Mouse (Mus musculus) forebrain, embryonic 14.5 days (tissue): ENCODE measurements around the gene Snrnp35. TPM values are rescaled to one million over a fixed set of nuclear protein-coding genes. Genes with fewer than 3 reads are reported as not detected.

Experiments
- ATAC-seq: fragments of 200-750 bp; cut with Nextera tagmentation; 2 replicates; pipeline ENCODE4 v1.8.0; 2017; ENCODE audit warnings: mild to moderate bottlenecking, moderate library complexity
- DNase-seq: peaks from one replicate; pipeline ENCODE4 v3.0.0-alpha.2; 2015; ENCODE audit warnings: low spot score
- H3K27ac ChIP-seq: fragments of 300-500 bp; sonication (generic); 2 replicates; pipeline ENCODE4 v1.5.1; 2014; ENCODE audit warnings: low read depth, mild to moderate bottlenecking, control low read depth, low read length, moderate library complexity
- H3K27me3 ChIP-seq: fragments of 300-500 bp; sonication (generic); replicated peaks from 2 replicates; pipeline ENCODE4 v1.6.1; 2014; ENCODE audit warnings: low read length, control low read depth, mixed read lengths; ENCODE audit not compliant: control insufficient read depth, insufficient read depth
- H3K36me3 ChIP-seq: fragments of 300-500 bp; sonication (generic); 2 replicates; pipeline ENCODE4 v1.6.1; 2014; ENCODE audit warnings: low read length, control low read depth; ENCODE audit not compliant: control insufficient read depth, insufficient read depth
- H3K4me1 ChIP-seq: fragments of 300-500 bp; sonication (generic); 2 replicates; pipeline ENCODE4 v1.6.1; 2014; ENCODE audit warnings: antibody characterized with exemption, low read length, control low read depth; ENCODE audit not compliant: control insufficient read depth, insufficient read depth
- H3K4me2 ChIP-seq: fragments of 300-500 bp; sonication (generic); 2 replicates; pipeline ENCODE4 v1.6.1; 2014; ENCODE audit warnings: mild to moderate bottlenecking, control low read depth, low read length
- H3K4me3 ChIP-seq: fragments of 300-500 bp; sonication (generic); 2 replicates; pipeline ENCODE4 v1.5.1; 2014; ENCODE audit warnings: low read depth, low read length, control low read depth
- H3K9ac ChIP-seq: fragments of 300-500 bp; sonication (generic); 2 replicates; pipeline ENCODE4 v1.6.1; 2014; ENCODE audit warnings: mild to moderate bottlenecking, low read length, control low read depth, moderate library complexity
- H3K9me3 ChIP-seq: fragments of 300-500 bp; sonication (generic); replicated peaks from 2 replicates; pipeline ENCODE4 v1.6.1; 2016; ENCODE audit warnings: low read length, control low read depth, mixed read lengths; ENCODE audit not compliant: control insufficient read depth
- WGBS: fragments of 180-500 bp; shearing (Covaris S2); extraction: QIAGEN DNeasy Blood & Tissue Kit; methylation state at CpG from one replicate; pipeline ENCODE4 v1.1.7; 2014; 5-methylcytosine and 5-hydroxymethylcytosine counted together
- polyA plus RNA-seq: library from polyadenylated mRNA; unstranded; fragments of >200 nt; fragmentation: Nextera tagmentation; extraction: Ambion mirVana; gene quantifications from 2 replicates; pipeline ENCODE4 v1.2.1, GENCODE M21; 2014

Snrnp35 gene
- polyA plus RNA-seq, 1 experiment from 2014 or later, result 14.7 TPM

- DNase-seq (no peak), ATAC-seq (no peak)
- WGBS, result 79% methylated on average over 1 of the region's 1 CpGs
- no peaks in the 10 kb centered on the region for H3K9me3 ChIP-seq
- no peak overlapping the region for H3K27ac ChIP-seq
- H3K36me3 ChIP-seq, result no peaks in the 10 kb centered on the region
- no peak overlapping the region for H3K9ac ChIP-seq
- peaks cover 7% of the 10 kb centered on the region for H3K4me1 ChIP-seq
- no peak overlapping the region for H3K4me3 ChIP-seq
- H3K4me2 ChIP-seq, result peak overlapping the region; percentile 82
- H3K27me3 ChIP-seq, result no peaks in the 10 kb centered on the region
Observed at GRCm38 (mm10) chr5:124478873-124479204, 4.1 kb upstream of the Snrnp35 start.

- H3K36me3 ChIP-seq, result no peaks in the 10 kb centered on the region
- peaks cover 13% of the 10 kb centered on the region for H3K4me1 ChIP-seq
- no peaks in the 10 kb centered on the region for H3K27me3 ChIP-seq
- no peak overlapping the region for H3K27ac ChIP-seq
- DNase-seq (no peak), ATAC-seq (no peak)
- WGBS, result 81% methylated on average over 4 of the region's 4 CpGs
- H3K9ac ChIP-seq, result no peak overlapping the region
- H3K4me2 ChIP-seq, result no peak overlapping the region
- H3K4me3 ChIP-seq, result no peak overlapping the region
- no peaks in the 10 kb centered on the region for H3K9me3 ChIP-seq
Observed at GRCm38 (mm10) chr5:124480119-124480518, 2.8 kb upstream of the Snrnp35 start.

- DNase-seq (no peak), ATAC-seq (no peak)
- Histone ChIP-seq H3K27ac (no peak overlapping the region), H3K4me1 (peaks cover 13% of the 10 kb centered on the region), H3K27me3 (no peaks in the 10 kb centered on the region), H3K4me3 (no peak overlapping the region), H3K36me3 (no peaks in the 10 kb centered on the region), H3K9ac (no peak overlapping the region), H3K9me3 (no peaks in the 10 kb centered on the region), H3K4me2 (no peak overlapping the region)
- WGBS, result 90% methylated on average over 4 of the region's 4 CpGs
Observed at GRCm38 (mm10) chr5:124481714-124482113, 1.2 kb upstream of the Snrnp35 start.

DNA sequence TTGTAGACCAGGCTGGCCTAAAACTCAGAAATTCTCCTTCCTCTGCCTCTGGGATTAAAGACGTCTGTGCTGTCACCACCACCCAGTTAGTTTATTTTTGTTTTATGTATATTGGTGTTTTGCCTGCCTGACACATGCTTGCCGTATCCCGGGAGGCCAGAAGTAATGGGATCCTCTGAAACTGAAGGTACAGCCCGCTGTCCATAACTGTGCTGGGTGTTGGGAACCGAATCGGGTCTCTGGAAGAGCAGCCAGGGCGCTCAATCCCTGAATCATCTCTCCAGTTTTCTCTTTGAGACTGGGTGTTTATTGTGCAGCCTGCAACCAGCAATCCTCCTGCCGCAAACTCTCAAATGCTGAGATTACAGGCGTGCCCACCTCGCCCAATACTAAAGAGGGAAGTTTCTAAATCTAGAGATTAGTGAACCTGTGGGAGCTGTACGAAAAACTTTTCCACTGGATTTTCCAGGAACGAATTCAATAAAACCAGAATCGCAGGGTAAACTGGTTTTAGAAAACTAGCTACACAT lies 433 bp upstream of the Snrnp35 start:
- WGBS, result 3% methylated on average over 13 of the region's 13 CpGs
- Histone ChIP-seq H3K9ac (peak overlapping the region; percentile 77), H3K4me1 (peaks cover 13% of the 10 kb centered on the region), H3K27ac (peak overlapping the region; percentile 99), H3K36me3 (no peaks in the 10 kb centered on the region), H3K4me3 (peak overlapping the region; percentile 65), H3K27me3 (no peaks in the 10 kb centered on the region), H3K9me3 (no peaks in the 10 kb centered on the region), H3K4me2 (peak overlapping the region; percentile 73)
- no peak for ATAC-seq
- DNase-seq, result no peak

DNA sequence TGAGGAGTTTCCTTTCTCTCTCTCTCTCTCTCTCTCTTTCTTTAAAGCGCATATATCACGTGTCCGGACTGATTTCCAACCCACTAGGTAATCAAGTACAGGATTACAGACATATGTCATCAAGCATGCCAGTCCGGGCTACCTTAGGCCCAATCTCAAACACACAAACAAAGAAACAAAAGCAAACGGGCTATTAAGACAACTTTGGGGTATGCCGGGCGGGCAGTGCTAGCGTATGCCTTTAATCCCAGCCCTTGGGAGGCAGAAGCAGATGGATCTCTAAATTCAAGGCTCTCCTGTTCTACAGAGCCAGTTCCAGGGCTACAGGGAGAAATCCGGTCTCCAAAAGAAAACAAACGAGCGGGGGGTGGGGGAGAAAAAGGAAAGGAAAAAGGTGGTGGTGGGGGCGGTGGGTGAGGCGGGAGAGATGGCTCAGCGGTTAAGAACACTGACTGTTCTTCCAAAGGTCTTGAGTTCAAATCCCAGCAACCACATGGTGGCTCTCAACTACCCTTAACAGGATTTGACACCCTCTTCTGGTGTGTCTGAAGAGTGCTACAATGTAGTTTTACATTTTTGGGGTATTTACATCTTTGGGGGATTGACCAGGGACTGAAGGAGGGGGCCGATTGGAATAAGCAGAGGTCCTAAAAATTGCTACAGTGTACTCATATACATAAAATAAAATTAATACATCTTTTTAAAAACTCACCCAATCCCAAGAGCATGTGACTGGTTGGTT lies 892 bp downstream of the Snrnp35 start:
- Histone ChIP-seq H3K4me2 (peak overlapping the region; percentile 73), H3K9ac (peak overlapping the region; percentile 77), H3K9me3 (no peaks in the 10 kb centered on the region), H3K4me3 (peak overlapping the region; percentile 65), H3K4me1 (peaks cover 9% of the 10 kb centered on the region), H3K27me3 (no peaks in the 10 kb centered on the region), H3K36me3 (no peaks in the 10 kb centered on the region), H3K27ac (peak overlapping the region; percentile 99)
- ATAC-seq (peak; percentile 57), DNase-seq (no peak)
- 8% methylated on average over 15 of the region's 15 CpGs for WGBS

- Histone ChIP-seq H3K4me1 (peaks cover 9% of the 10 kb centered on the region), H3K9ac (no peak overlapping the region), H3K9me3 (no peaks in the 10 kb centered on the region), H3K27ac (no peak overlapping the region), H3K4me2 (no peak overlapping the region), H3K4me3 (no peak overlapping the region), H3K36me3 (peaks cover 9% of the 10 kb centered on the region; the same call in 1 of the 2 replicates), H3K27me3 (no peaks in the 10 kb centered on the region)
- no peak for ATAC-seq
- WGBS, result 91% methylated on average over 5 of the region's 5 CpGs
- DNase-seq, result no peak
Observed at GRCm38 (mm10) chr5:124485654-124486053, 2.7 kb downstream of the Snrnp35 start.

- ATAC-seq, result no peak
Observed at GRCm38 (mm10) chr5:124488885-124489284, 6.0 kb downstream of the Snrnp35 start.

DNA sequence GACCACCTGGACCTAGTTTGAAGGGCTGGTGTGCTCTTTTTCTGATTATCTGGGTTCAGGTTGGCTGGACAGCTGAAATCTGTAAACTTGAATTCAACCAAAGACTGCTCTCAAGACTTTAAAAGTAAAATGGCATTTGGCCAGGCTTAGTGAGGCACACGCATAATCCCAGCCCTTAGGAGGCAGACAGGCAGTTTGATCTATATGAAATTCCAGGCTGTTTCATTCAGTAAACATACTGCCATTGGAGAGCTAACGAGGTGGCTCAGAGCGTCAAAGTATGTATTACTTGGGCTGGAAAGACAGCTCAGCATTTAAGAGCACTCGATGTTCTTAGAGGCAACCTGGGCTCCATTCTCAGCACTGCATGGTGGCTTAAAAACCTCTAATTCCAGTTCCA lies 8.8 kb downstream of the Snrnp35 start:
- no peak overlapping the region for H3K4me3 ChIP-seq
- H3K4me2 ChIP-seq, result no peak overlapping the region
- H3K27ac ChIP-seq, result no peak overlapping the region
- no peaks in the 10 kb centered on the region for H3K9me3 ChIP-seq
- H3K27me3 ChIP-seq, result no peaks in the 10 kb centered on the region
- DNase-seq (no peak), ATAC-seq (no peak)
- WGBS, result 39% methylated on average over 4 of the region's 4 CpGs
- peaks cover 54% of the 10 kb centered on the region for H3K36me3 ChIP-seq
- no peak overlapping the region for H3K9ac ChIP-seq
- H3K4me1 ChIP-seq, result no peaks in the 10 kb centered on the region

More at GRCm38 (mm10) chr5:124488885-124489284, 6.0 kb downstream of the Snrnp35 start:
- Histone ChIP-seq H3K4me1 (peaks cover 6% of the 10 kb centered on the region), H3K27me3 (no peaks in the 10 kb centered on the region), H3K36me3 (peaks cover 37% of the 10 kb centered on the region), H3K9ac (no peak overlapping the region), H3K4me3 (no peak overlapping the region), H3K27ac (no peak overlapping the region), H3K4me2 (no peak overlapping the region), H3K9me3 (no peaks in the 10 kb centered on the region)
- WGBS, result 90% methylated on average over 3 of the region's 3 CpGs
- DNase-seq, result no peak

- Histone ChIP-seq H3K36me3 (peaks cover 58% of the 10 kb centered on the region), H3K9ac (no peak overlapping the region)
- ATAC-seq, result no peak
Observed at GRCm38 (mm10) chr5:124492618-124493017, 9.7 kb downstream of the Snrnp35 start.

More at GRCm38 (mm10) chr5:124492618-124493017, 9.7 kb downstream of the Snrnp35 start:
- no peaks in the 10 kb centered on the region for H3K9me3 ChIP-seq
- no peak overlapping the region for H3K27ac ChIP-seq
- no peaks in the 10 kb centered on the region for H3K27me3 ChIP-seq
- WGBS, result 90% methylated on average over 4 of the region's 4 CpGs
- H3K4me3 ChIP-seq, result no peak overlapping the region
- DNase-seq, result no peak
- H3K4me2 ChIP-seq, result no peak overlapping the region
- H3K4me1 ChIP-seq, result no peaks in the 10 kb centered on the region
